Comparison of ENCODE assay signal across 15 mouse cellular contexts in the genomic region with DNA sequence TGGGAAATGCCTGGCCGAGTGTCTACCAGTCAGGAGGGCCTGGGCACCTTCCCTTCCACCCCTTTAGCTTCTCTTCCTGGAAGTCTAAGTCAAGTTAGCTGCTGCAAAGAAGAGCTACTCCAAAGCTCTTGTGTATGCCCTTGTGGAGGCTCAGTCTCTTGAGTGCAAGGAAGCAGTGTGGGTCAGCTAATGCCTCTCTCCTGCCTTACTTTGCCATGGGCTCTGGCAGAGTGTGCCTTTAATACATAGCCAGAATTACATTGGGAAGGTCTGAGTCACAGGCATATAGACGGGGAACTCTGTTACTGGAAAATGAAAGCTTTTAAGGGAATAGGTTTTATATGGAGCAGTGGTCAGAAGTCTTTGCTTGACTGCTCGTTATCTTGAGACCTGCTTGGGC.
"Had no signal": no experiment of that assay in that cellular context is flagged by ENCODE, and none has a peak within 500 bp of the region (broad histone marks: within the 10 kb centered on the region; RNA-seq: fewer than 3 reads in every experiment).

No protein-coding gene starts in this region.

- H3K36me3 ChIP-seq: limb, embryonic 13.5 days; midbrain, embryonic 12.5 days; neural tube, embryonic 12.5 days had no signal

- H3K9ac ChIP-seq: limb, embryonic 13.5 days; liver, embryonic 14.5 days; midbrain, embryonic 12.5 days; neural tube, embryonic 12.5 days had no signal

- ATAC-seq: intestine, embryonic 16.5 days had no signal

- H3K4me2 ChIP-seq: limb, embryonic 13.5 days; midbrain, embryonic 12.5 days; neural tube, embryonic 12.5 days had no signal

- H3K27ac ChIP-seq: limb, embryonic 13.5 days; liver, embryonic 14.5 days; midbrain, embryonic 12.5 days; neural tube, embryonic 12.5 days had no signal

- H3K27me3 ChIP-seq: neural tube, embryonic 12.5 days had no signal

- DNase-seq: kidney, adult 2 months; kidney, postnatal 36 days; layer of hippocampus, adult 9-11 months; layer of hippocampus, postnatal 36 days; retina, postnatal 1 day; right cerebral cortex, postnatal 4 days; spleen, adult 18-20 months; thymus, adult 2 months; thymus, postnatal 25 days had no signal

- H3K9me3 ChIP-seq: limb, embryonic 13.5 days; midbrain, embryonic 12.5 days; neural tube, embryonic 12.5 days had no signal

- H3K4me3 ChIP-seq: limb, embryonic 13.5 days; midbrain, embryonic 12.5 days; myocyte; neural tube, embryonic 12.5 days had no signal
